Mouse (Mus musculus): ENCODE results near the gene Fxyd6. TPM values are rescaled to one million over a fixed set of nuclear protein-coding genes. Genes with fewer than 3 reads are reported as not detected.

The Fxyd6 gene
- polyA plus RNA-seq, 1 experiment from 2014 or later = 184 TPM

- peak overlapping the region; percentile 52 for H3K4me2 ChIP-seq (replicated peaks; ENCODE audit: low read depth, low read length)
- no peaks in the 10 kb centered on the region for H3K27me3 ChIP-seq (ENCODE audit: insufficient read depth, low read length)
- WGBS = 78% methylated on average over 3 of the region's 3 CpGs
- ATAC-seq (ENCODE audit: low FRiP score, low TSS enrichment) = no peak
- H3K9me3 ChIP-seq (ENCODE audit: low read length) = no peaks in the 10 kb centered on the region
- H3K9ac ChIP-seq (replicated peaks; ENCODE audit: low read length) = peak overlapping the region; percentile 42; the same call in 1 of the 2 replicates
- H3K36me3 ChIP-seq (ENCODE audit: insufficient read depth, low read length) = no peaks in the 10 kb centered on the region
- H3K4me3 ChIP-seq (ENCODE audit: low read length) = peak overlapping the region; percentile 31
- H3K27ac ChIP-seq (ENCODE audit: low read length) = peak overlapping the region; percentile 77
- peaks cover 7% of the 10 kb centered on the region for H3K4me1 ChIP-seq (ENCODE audit: insufficient read depth, low read length)
Observed at GRCm38 (mm10) chr9:45406808-45407207, 36.8 kb downstream of the Fxyd6 start.

- WGBS = 35% methylated on average over 33 of the region's 33 CpGs
- ATAC-seq (ENCODE audit: low FRiP score, low TSS enrichment) = peak; percentile 32
- Histone ChIP-seq H3K9ac (replicated peaks; ENCODE audit: low read length) (peak overlapping the region; percentile 42), H3K4me3 (ENCODE audit: low read length) (peak overlapping the region; percentile 31), H3K4me2 (replicated peaks; ENCODE audit: low read depth, low read length) (peak overlapping the region; percentile 52), H3K36me3 (ENCODE audit: insufficient read depth, low read length) (no peaks in the 10 kb centered on the region), H3K27ac (ENCODE audit: low read length) (peak overlapping the region; percentile 77; the same call in 1 of the 2 replicates), H3K9me3 (ENCODE audit: low read length) (no peaks in the 10 kb centered on the region), H3K4me1 (ENCODE audit: insufficient read depth, low read length) (peaks cover 14% of the 10 kb centered on the region), H3K27me3 (ENCODE audit: insufficient read depth, low read length) (no peaks in the 10 kb centered on the region)
Observed at GRCm38 (mm10) chr9:45407706-45408675, 38.0 kb downstream of the Fxyd6 start.

GRCm38 (mm10) chr9:45410193-45410592 lies 40.2 kb downstream of the Fxyd6 start:
- Histone ChIP-seq H3K9ac (replicated peaks; ENCODE audit: low read length) (no peak overlapping the region), H3K27ac (ENCODE audit: low read length) (no peak overlapping the region), H3K9me3 (ENCODE audit: low read length) (no peaks in the 10 kb centered on the region), H3K4me3 (ENCODE audit: low read length) (no peak overlapping the region), H3K36me3 (ENCODE audit: insufficient read depth, low read length) (no peaks in the 10 kb centered on the region), H3K4me2 (replicated peaks; ENCODE audit: low read depth, low read length) (no peak overlapping the region), H3K27me3 (ENCODE audit: insufficient read depth, low read length) (no peaks in the 10 kb centered on the region), H3K4me1 (ENCODE audit: insufficient read depth, low read length) (peaks cover 14% of the 10 kb centered on the region)
- no peak for ATAC-seq (ENCODE audit: low FRiP score, low TSS enrichment)
- 81% methylated on average over 5 of the region's 5 CpGs for WGBS

- H3K4me1 ChIP-seq (ENCODE audit: insufficient read depth, low read length) = peaks cover 13% of the 10 kb centered on the region
- H3K4me3 ChIP-seq (ENCODE audit: low read length) = no peak overlapping the region
- H3K4me2 ChIP-seq (replicated peaks; ENCODE audit: low read depth, low read length) = no peak overlapping the region
- 88% methylated on average over 2 of the region's 2 CpGs for WGBS
- no peak for ATAC-seq (ENCODE audit: low FRiP score, low TSS enrichment)
- H3K27ac ChIP-seq (ENCODE audit: low read length) = no peak overlapping the region
- H3K27me3 ChIP-seq (ENCODE audit: insufficient read depth, low read length) = no peaks in the 10 kb centered on the region
- H3K36me3 ChIP-seq (ENCODE audit: insufficient read depth, low read length) = no peaks in the 10 kb centered on the region
- H3K9me3 ChIP-seq (ENCODE audit: low read length) = no peaks in the 10 kb centered on the region
- H3K9ac ChIP-seq (replicated peaks; ENCODE audit: low read length) = no peak overlapping the region
Observed at GRCm38 (mm10) chr9:45410614-45411013, 40.6 kb downstream of the Fxyd6 start.

- Histone ChIP-seq H3K4me2 (replicated peaks; ENCODE audit: low read depth, low read length) (no peak overlapping the region), H3K36me3 (ENCODE audit: insufficient read depth, low read length) (no peaks in the 10 kb centered on the region), H3K9ac (replicated peaks; ENCODE audit: low read length) (no peak overlapping the region), H3K4me1 (ENCODE audit: insufficient read depth, low read length) (peaks cover 11% of the 10 kb centered on the region), H3K9me3 (ENCODE audit: low read length) (no peaks in the 10 kb centered on the region), H3K27ac (ENCODE audit: low read length) (no peak overlapping the region), H3K4me3 (ENCODE audit: low read length) (no peak overlapping the region), H3K27me3 (ENCODE audit: insufficient read depth, low read length) (no peaks in the 10 kb centered on the region)
- 82% methylated on average over 3 of the region's 3 CpGs for WGBS
- no peak for ATAC-seq (ENCODE audit: low FRiP score, low TSS enrichment)
Observed at GRCm38 (mm10) chr9:45411111-45411510, 41.1 kb downstream of the Fxyd6 start.

GRCm38 (mm10) chr9:45411803-45412202 lies 41.8 kb downstream of the Fxyd6 start:
- Histone ChIP-seq H3K9ac (replicated peaks; ENCODE audit: low read length) (0 out of 2 replicates have a peak overlapping the region, but pooled peaks have one; percentile 42), H3K9me3 (ENCODE audit: low read length) (no peaks in the 10 kb centered on the region), H3K27me3 (ENCODE audit: insufficient read depth, low read length) (no peaks in the 10 kb centered on the region), H3K4me3 (ENCODE audit: low read length) (peak overlapping the region; percentile 14; the same call in 1 of the 2 replicates), H3K4me1 (ENCODE audit: insufficient read depth, low read length) (peaks cover 11% of the 10 kb centered on the region), H3K4me2 (replicated peaks; ENCODE audit: low read depth, low read length) (peak overlapping the region; percentile 47), H3K36me3 (ENCODE audit: insufficient read depth, low read length) (no peaks in the 10 kb centered on the region), H3K27ac (ENCODE audit: low read length) (no peak overlapping the region)
- ATAC-seq (ENCODE audit: low FRiP score, low TSS enrichment) = no peak; the same call in 1 of the 2 replicates
- WGBS = 14% methylated on average over 7 of the region's 7 CpGs

- Histone ChIP-seq H3K9me3 (ENCODE audit: low read length) (no peaks in the 10 kb centered on the region), H3K36me3 (ENCODE audit: insufficient read depth, low read length) (no peaks in the 10 kb centered on the region), H3K27me3 (ENCODE audit: insufficient read depth, low read length) (no peaks in the 10 kb centered on the region), H3K27ac (ENCODE audit: low read length) (peak overlapping the region; percentile 62), H3K4me3 (ENCODE audit: low read length) (peak overlapping the region; percentile 14; the same call in 1 of the 2 replicates), H3K4me2 (replicated peaks; ENCODE audit: low read depth, low read length) (peak overlapping the region; percentile 47), H3K9ac (replicated peaks; ENCODE audit: low read length) (no peak overlapping the region), H3K4me1 (ENCODE audit: insufficient read depth, low read length) (peaks cover 11% of the 10 kb centered on the region)
- peak; percentile 60; the same call in 1 of the 2 replicates for ATAC-seq (ENCODE audit: low FRiP score, low TSS enrichment)
- WGBS = 6% methylated on average over 10 of the region's 10 CpGs
Observed at GRCm38 (mm10) chr9:45412287-45412686, 42.3 kb downstream of the Fxyd6 start.

- Histone ChIP-seq H3K4me2 (replicated peaks; ENCODE audit: low read depth, low read length) (no peak overlapping the region), H3K9ac (replicated peaks; ENCODE audit: low read length) (no peak overlapping the region), H3K36me3 (ENCODE audit: insufficient read depth, low read length) (no peaks in the 10 kb centered on the region), H3K27me3 (ENCODE audit: insufficient read depth, low read length) (no peaks in the 10 kb centered on the region), H3K4me3 (ENCODE audit: low read length) (no peak overlapping the region), H3K27ac (ENCODE audit: low read length) (peak overlapping the region; percentile 62), H3K9me3 (ENCODE audit: low read length) (no peaks in the 10 kb centered on the region), H3K4me1 (ENCODE audit: insufficient read depth, low read length) (peaks cover 11% of the 10 kb centered on the region)
- ATAC-seq (ENCODE audit: low FRiP score, low TSS enrichment) = peak; percentile 31; the same call in 1 of the 2 replicates
- WGBS = 71% methylated on average over 4 of the region's 4 CpGs
Observed at GRCm38 (mm10) chr9:45412700-45413477, 42.9 kb downstream of the Fxyd6 start.

GRCm38 (mm10) chr9:45413478-45414140 lies 43.6 kb downstream of the Fxyd6 start:
- Histone ChIP-seq H3K9ac (replicated peaks; ENCODE audit: low read length) (no peak overlapping the region), H3K27me3 (ENCODE audit: insufficient read depth, low read length) (no peaks in the 10 kb centered on the region), H3K4me3 (ENCODE audit: low read length) (no peak overlapping the region), H3K9me3 (ENCODE audit: low read length) (no peaks in the 10 kb centered on the region), H3K27ac (ENCODE audit: low read length) (peak overlapping the region; percentile 62; the same call in 1 of the 2 replicates), H3K36me3 (ENCODE audit: insufficient read depth, low read length) (no peaks in the 10 kb centered on the region), H3K4me2 (replicated peaks; ENCODE audit: low read depth, low read length) (no peak overlapping the region), H3K4me1 (ENCODE audit: insufficient read depth, low read length) (peaks cover 7% of the 10 kb centered on the region)
- ATAC-seq (ENCODE audit: low FRiP score, low TSS enrichment) = peak; percentile 16; the same call in 1 of the 2 replicates
- 51% methylated on average over 5 of the region's 5 CpGs for WGBS

All from kidney, embryonic 16.5 days (tissue).